Mouse (Mus musculus): ENCODE data around the gene Sec61g.
"Not testable (repeated sequence)": the region's sequence is repeated elsewhere in the genome, so short reads cannot be mapped to it uniquely, and the experiment has no call there.

Sec61g gene

GRCm38 (mm10) chr11:16508052-16508654 is at the start of gene Sec61g:
Gene Sec61g (minus strand): TSS chr11:16508484.
- peak; percentile 91 for DNase-seq

GRCm38 (mm10) chr11:16546421-16547163 is 38.3 kb upstream of the Sec61g start:
- DNase-seq = no peak

GRCm38 (mm10) chr11:16537379-16537778 is 29.1 kb upstream of the Sec61g start:
- no peak for DNase-seq

- no peak for DNase-seq
These were observed 26.6 kb upstream of the Sec61g start for GRCm38 (mm10) chr11:16534582-16535553.

GRCm38 (mm10) chr11:16532877-16533276 is 24.6 kb upstream of the Sec61g start:
- no peak for DNase-seq

GRCm38 (mm10) chr11:16528909-16529308 is 20.6 kb upstream of the Sec61g start:
- DNase-seq = no peak

- no peak for DNase-seq
These were observed 20.1 kb upstream of the Sec61g start for GRCm38 (mm10) chr11:16528391-16528790.

GRCm38 (mm10) chr11:16527743-16528142 is 19.5 kb upstream of the Sec61g start:
- no peak for DNase-seq

- no peak for DNase-seq
These were observed 18.2 kb upstream of the Sec61g start for GRCm38 (mm10) chr11:16526467-16526866.

GRCm38 (mm10) chr11:16525724-16526123 is 17.4 kb upstream of the Sec61g start:
- DNase-seq = no peak

GRCm38 (mm10) chr11:16524917-16525640 is 16.8 kb upstream of the Sec61g start:
- no peak for DNase-seq

- not testable (repeated sequence) for DNase-seq
These were observed 6.8 kb upstream of the Sec61g start for GRCm38 (mm10) chr11:16515081-16515480.

- not testable (repeated sequence) for DNase-seq
These were observed 5.9 kb upstream of the Sec61g start for GRCm38 (mm10) chr11:16514221-16514620.

GRCm38 (mm10) chr11:16507385-16508051 is 766 bp downstream of the Sec61g start:
- DNase-seq = no peak

GRCm38 (mm10) chr11:16505999-16506398 is 2.3 kb downstream of the Sec61g start:
- no peak for DNase-seq

- no peak for DNase-seq
These were observed 5.1 kb downstream of the Sec61g start for GRCm38 (mm10) chr11:16503150-16503549.

- DNase-seq = no peak
These were observed 5.5 kb downstream of the Sec61g start for GRCm38 (mm10) chr11:16502744-16503143.

GRCm38 (mm10) chr11:16498756-16499680 is 9.3 kb downstream of the Sec61g start:
- DNase-seq = no peak
